Mouse (Mus musculus) forebrain, embryonic 14.5 days (tissue): ENCODE measurements around the gene Ilf2. TPM values are rescaled to one million over a fixed set of nuclear protein-coding genes. Genes with fewer than 3 reads are reported as not detected.
A peak's percentile ranks its signal among the peaks of the same experiment; 100 is the strongest.

ENCODE experiments used
- ATAC-seq: fragments of 200-750 bp; cut with Nextera tagmentation; 2 replicates; pipeline ENCODE4 v1.8.0; 2017; ENCODE audit warnings: mild to moderate bottlenecking, moderate library complexity
- DNase-seq: peaks from one replicate; pipeline ENCODE4 v3.0.0-alpha.2; 2015; ENCODE audit warnings: low spot score
- H3K27ac ChIP-seq: fragments of 300-500 bp; sonication (generic); 2 replicates; pipeline ENCODE4 v1.5.1; 2014; ENCODE audit warnings: low read depth, mild to moderate bottlenecking, control low read depth, low read length, moderate library complexity
- H3K27me3 ChIP-seq: fragments of 300-500 bp; sonication (generic); replicated peaks from 2 replicates; pipeline ENCODE4 v1.6.1; 2014; ENCODE audit warnings: low read length, control low read depth, mixed read lengths; ENCODE audit not compliant: control insufficient read depth, insufficient read depth
- H3K36me3 ChIP-seq: fragments of 300-500 bp; sonication (generic); 2 replicates; pipeline ENCODE4 v1.6.1; 2014; ENCODE audit warnings: low read length, control low read depth; ENCODE audit not compliant: control insufficient read depth, insufficient read depth
- H3K4me1 ChIP-seq: fragments of 300-500 bp; sonication (generic); 2 replicates; pipeline ENCODE4 v1.6.1; 2014; ENCODE audit warnings: antibody characterized with exemption, low read length, control low read depth; ENCODE audit not compliant: control insufficient read depth, insufficient read depth
- H3K4me2 ChIP-seq: fragments of 300-500 bp; sonication (generic); 2 replicates; pipeline ENCODE4 v1.6.1; 2014; ENCODE audit warnings: mild to moderate bottlenecking, control low read depth, low read length
- H3K4me3 ChIP-seq: fragments of 300-500 bp; sonication (generic); 2 replicates; pipeline ENCODE4 v1.5.1; 2014; ENCODE audit warnings: low read depth, low read length, control low read depth
- H3K9ac ChIP-seq: fragments of 300-500 bp; sonication (generic); 2 replicates; pipeline ENCODE4 v1.6.1; 2014; ENCODE audit warnings: mild to moderate bottlenecking, low read length, control low read depth, moderate library complexity
- H3K9me3 ChIP-seq: fragments of 300-500 bp; sonication (generic); replicated peaks from 2 replicates; pipeline ENCODE4 v1.6.1; 2016; ENCODE audit warnings: low read length, control low read depth, mixed read lengths; ENCODE audit not compliant: control insufficient read depth
- WGBS: fragments of 180-500 bp; shearing (Covaris S2); extraction: QIAGEN DNeasy Blood & Tissue Kit; methylation state at CpG from one replicate; pipeline ENCODE4 v1.1.7; 2014; 5-methylcytosine and 5-hydroxymethylcytosine counted together
- polyA plus RNA-seq: library from polyadenylated mRNA; unstranded; fragments of >200 nt; fragmentation: Nextera tagmentation; extraction: Ambion mirVana; gene quantifications from 2 replicates; pipeline ENCODE4 v1.2.1, GENCODE M21; 2014

The Ilf2 gene
- polyA plus RNA-seq, 1 experiment from 2014 or later = 266 TPM

DNA sequence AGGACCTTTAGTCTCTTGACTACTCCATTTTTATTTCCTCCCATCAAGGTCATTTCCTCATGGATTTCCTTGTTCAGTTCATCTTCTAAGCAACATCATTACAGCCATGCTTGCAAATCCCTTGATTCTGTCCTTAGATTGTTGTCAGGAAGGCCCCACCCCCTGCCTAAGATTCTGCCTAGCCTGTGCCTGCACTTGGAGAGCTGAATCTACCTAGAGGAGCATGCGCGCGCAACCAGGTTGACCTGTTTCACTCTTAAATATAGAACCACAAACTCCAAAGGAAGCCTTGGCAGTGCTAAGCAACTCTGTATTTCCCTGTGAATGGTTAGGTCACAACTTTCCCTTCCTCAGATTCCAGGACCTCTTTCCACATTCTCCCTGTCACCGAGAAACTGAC is 41.8 kb downstream of the Ilf2 start:
- H3K27ac ChIP-seq = no peak overlapping the region
- 85% methylated on average over 4 of the region's 4 CpGs for WGBS
- no peak overlapping the region for H3K9ac ChIP-seq
- no peaks in the 10 kb centered on the region for H3K36me3 ChIP-seq
- ATAC-seq (no peak), DNase-seq (no peak)
- H3K4me1 ChIP-seq = peaks cover 4% of the 10 kb centered on the region; the same call in 1 of the 2 replicates
- H3K4me3 ChIP-seq = no peak overlapping the region
- peaks cover 9% of the 10 kb centered on the region; the same call in 1 of the 2 replicates for H3K27me3 ChIP-seq
- no peak overlapping the region for H3K4me2 ChIP-seq
- H3K9me3 ChIP-seq = no peaks in the 10 kb centered on the region

GRCm38 (mm10) chr3:90525421-90525820 is 49.5 kb downstream of the Ilf2 start:
- Histone ChIP-seq H3K27ac (no peak overlapping the region), H3K4me3 (no peak overlapping the region), H3K4me1 (no peaks in the 10 kb centered on the region), H3K27me3 (no peaks in the 10 kb centered on the region), H3K4me2 (no peak overlapping the region), H3K9ac (no peak overlapping the region), H3K36me3 (no peaks in the 10 kb centered on the region), H3K9me3 (no peaks in the 10 kb centered on the region)
- 64% methylated on average over 4 of the region's 4 CpGs for WGBS
- DNase-seq = peak; percentile 46
- ATAC-seq = no peak

- H3K9me3 ChIP-seq = no peaks in the 10 kb centered on the region
- no peak overlapping the region for H3K27ac ChIP-seq
- 71% methylated on average over 2 of the region's 2 CpGs for WGBS
- no peak for DNase-seq
- H3K36me3 ChIP-seq = no peaks in the 10 kb centered on the region
- H3K4me2 ChIP-seq = no peak overlapping the region
- no peak for ATAC-seq
- H3K27me3 ChIP-seq = no peaks in the 10 kb centered on the region
- no peak overlapping the region for H3K4me3 ChIP-seq
- no peak overlapping the region for H3K9ac ChIP-seq
- no peaks in the 10 kb centered on the region for H3K4me1 ChIP-seq
Measured at GRCm38 (mm10) chr3:90526076-90526475, 50.1 kb downstream of the Ilf2 start.

GRCm38 (mm10) chr3:90526580-90526979 is 50.7 kb downstream of the Ilf2 start, which contains the start of gene S100a14:
TSS of gene S100a14 (plus strand) at chr3:90526856.
- Histone ChIP-seq H3K27ac (no peak within 1 kb of the TSS), H3K4me2 (no peak within 1 kb of the TSS), H3K4me3 (no peak within 1 kb of the TSS), H3K36me3 (no peaks in the 10 kb centered on the region), H3K9ac (no peak within 1 kb of the TSS), H3K27me3 (no peaks in the 10 kb centered on the region), H3K9me3 (no peaks in the 10 kb centered on the region), H3K4me1 (no peaks in the 10 kb centered on the region)
- 66% methylated on average over 5 of the region's 5 CpGs for WGBS
- no peak for DNase-seq
- ATAC-seq = no peak

GRCm38 (mm10) chr3:90527291-90527873 is 51.5 kb downstream of the Ilf2 start:
- H3K4me2 ChIP-seq = no peak overlapping the region
- DNase-seq (no peak), ATAC-seq (no peak)
- 89% methylated on average over 7 of the region's 7 CpGs for WGBS
- H3K9me3 ChIP-seq = no peaks in the 10 kb centered on the region
- no peaks in the 10 kb centered on the region for H3K36me3 ChIP-seq
- H3K27me3 ChIP-seq = no peaks in the 10 kb centered on the region
- H3K9ac ChIP-seq = no peak overlapping the region
- H3K4me3 ChIP-seq = no peak overlapping the region
- no peaks in the 10 kb centered on the region for H3K4me1 ChIP-seq
- no peak overlapping the region for H3K27ac ChIP-seq

DNA sequence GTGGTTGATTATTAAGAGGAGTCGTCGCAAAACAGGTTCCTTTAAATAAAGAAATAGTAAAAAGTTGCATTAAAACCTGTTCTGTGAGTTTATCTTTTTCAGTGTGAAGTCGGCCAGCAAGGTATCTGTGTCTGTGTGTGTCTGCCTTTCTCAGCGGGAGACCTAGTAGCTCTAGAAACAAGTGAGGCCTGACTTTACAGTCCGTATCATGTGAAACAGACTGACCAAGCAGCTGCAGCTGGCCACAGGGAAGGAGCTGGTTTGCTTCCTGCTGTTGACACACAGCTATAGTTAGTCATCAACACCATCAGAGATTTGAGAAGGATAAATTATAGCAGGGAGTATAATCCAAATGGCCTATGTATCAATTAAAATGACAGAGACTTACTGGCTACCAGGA is 55.8 kb downstream of the Ilf2 start:
- Histone ChIP-seq H3K4me3 (no peak overlapping the region), H3K9me3 (no peaks in the 10 kb centered on the region), H3K36me3 (no peaks in the 10 kb centered on the region), H3K9ac (no peak overlapping the region), H3K27ac (no peak overlapping the region), H3K4me2 (no peak overlapping the region), H3K4me1 (no peaks in the 10 kb centered on the region), H3K27me3 (no peaks in the 10 kb centered on the region)
- DNase-seq = no peak
- 75% methylated on average over 5 of the region's 5 CpGs for WGBS
- no peak for ATAC-seq

DNA sequence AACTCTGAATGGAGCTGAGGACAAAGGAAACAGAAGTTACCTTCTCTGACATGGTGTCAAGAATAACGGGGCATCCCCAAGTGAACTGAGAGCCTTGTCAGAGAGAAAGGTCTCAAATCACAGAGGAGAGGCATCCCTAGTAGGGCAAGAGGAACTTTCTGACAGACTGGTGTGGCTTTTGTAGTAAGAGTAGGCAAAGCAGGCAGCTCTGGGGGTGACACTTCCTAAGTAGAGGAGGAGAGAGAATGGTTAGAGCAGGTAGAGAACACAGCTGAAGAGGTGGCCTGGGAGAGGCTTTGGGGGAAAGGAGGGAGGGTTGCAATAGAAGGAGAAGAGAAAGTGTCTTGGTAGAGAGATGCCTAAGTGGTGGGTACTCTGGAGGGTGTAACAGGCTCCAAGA is 59.5 kb downstream of the Ilf2 start:
- no peak overlapping the region for H3K4me3 ChIP-seq
- no peaks in the 10 kb centered on the region for H3K36me3 ChIP-seq
- H3K27ac ChIP-seq = no peak overlapping the region
- WGBS = 48% methylated on average over 1 of the region's 1 CpGs
- H3K9me3 ChIP-seq = no peaks in the 10 kb centered on the region
- ATAC-seq (no peak), DNase-seq (no peak)
- H3K9ac ChIP-seq = no peak overlapping the region
- no peaks in the 10 kb centered on the region for H3K4me1 ChIP-seq
- no peaks in the 10 kb centered on the region for H3K27me3 ChIP-seq
- H3K4me2 ChIP-seq = no peak overlapping the region

DNA sequence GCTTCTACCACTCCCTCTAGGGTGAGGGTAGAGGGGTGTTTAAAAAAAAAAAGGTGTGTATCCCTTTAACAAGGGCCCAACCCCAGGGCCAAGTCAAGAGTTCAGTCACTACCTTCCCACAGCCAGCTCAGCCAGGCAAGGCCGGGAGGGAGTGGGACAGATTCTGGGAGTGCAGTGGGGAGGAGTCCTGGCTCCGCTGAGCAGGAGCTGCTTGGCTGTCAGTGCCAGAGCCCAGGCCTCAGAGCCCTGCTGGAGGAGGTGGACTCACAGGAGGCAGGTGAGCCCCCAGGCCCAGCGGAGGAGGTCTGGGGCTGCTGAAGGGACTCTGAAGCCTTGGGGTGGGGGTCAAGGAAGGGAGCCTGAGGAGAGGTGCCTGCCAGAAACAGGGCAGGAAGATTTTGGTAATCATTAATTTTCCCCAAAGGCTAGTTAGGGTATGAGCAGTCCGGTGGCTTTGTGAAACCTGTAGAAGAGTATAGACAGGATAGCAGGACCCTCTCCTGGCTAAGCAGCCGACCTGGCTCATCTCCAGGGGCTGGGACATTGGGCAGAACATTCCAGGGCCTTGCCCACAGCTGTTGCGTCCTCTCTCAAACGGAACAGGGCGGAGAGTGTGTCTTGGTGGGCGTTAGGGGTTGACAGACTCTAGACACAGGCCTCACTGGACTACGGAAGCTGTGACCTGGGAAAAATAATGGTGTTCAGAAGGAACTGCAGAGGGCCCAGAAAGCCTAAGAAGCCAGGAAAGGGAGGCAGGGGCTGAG is 61.4 kb downstream of the Ilf2 start, which contains the start of gene S100a16:
Gene S100a16 (plus strand): TSS at position 114 of the 764 bp plus-strand sequence.
- no peaks in the 10 kb centered on the region for H3K36me3 ChIP-seq
- no peak within 1 kb of the TSS for H3K4me3 ChIP-seq
- no peak within 1 kb of the TSS for H3K27ac ChIP-seq
- no peaks in the 10 kb centered on the region for H3K27me3 ChIP-seq
- H3K4me1 ChIP-seq = no peaks in the 10 kb centered on the region
- DNase-seq (no peak), ATAC-seq (no peak)
- no peaks in the 10 kb centered on the region for H3K9me3 ChIP-seq
- 53% methylated on average over 10 of the region's 10 CpGs for WGBS
- H3K4me2 ChIP-seq = no peak within 1 kb of the TSS
- no peak within 1 kb of the TSS for H3K9ac ChIP-seq

DNA sequence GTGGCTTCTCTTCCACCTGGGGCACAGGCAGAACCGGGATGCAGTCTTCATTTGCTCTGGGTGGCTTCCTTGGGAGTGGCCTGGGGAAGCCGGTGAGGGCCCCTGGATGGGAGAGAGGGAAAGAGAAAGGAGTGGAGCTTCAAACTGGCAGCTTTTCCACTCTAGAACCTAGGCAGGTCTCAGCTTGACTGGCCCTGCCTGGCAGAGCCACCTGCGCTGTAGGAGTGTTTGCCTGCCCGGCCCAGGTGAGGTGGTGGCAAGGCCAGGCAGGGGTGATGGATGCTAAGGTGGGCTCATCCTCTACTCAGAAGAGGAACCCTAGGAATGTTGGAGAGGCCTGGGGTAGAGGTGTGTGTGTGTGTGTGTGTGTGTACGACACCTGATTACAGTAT is 62.0 kb downstream of the Ilf2 start:
- H3K4me1 ChIP-seq = no peaks in the 10 kb centered on the region
- WGBS = 77% methylated on average over 5 of the region's 5 CpGs
- H3K9ac ChIP-seq = no peak overlapping the region
- DNase-seq (no peak), ATAC-seq (no peak)
- H3K27ac ChIP-seq = no peak overlapping the region
- no peaks in the 10 kb centered on the region for H3K9me3 ChIP-seq
- no peak overlapping the region for H3K4me3 ChIP-seq
- H3K4me2 ChIP-seq = no peak overlapping the region
- no peaks in the 10 kb centered on the region for H3K27me3 ChIP-seq
- no peaks in the 10 kb centered on the region for H3K36me3 ChIP-seq
